8 mouse cellular contexts compared by ENCODE assay signal in the genomic region with DNA sequence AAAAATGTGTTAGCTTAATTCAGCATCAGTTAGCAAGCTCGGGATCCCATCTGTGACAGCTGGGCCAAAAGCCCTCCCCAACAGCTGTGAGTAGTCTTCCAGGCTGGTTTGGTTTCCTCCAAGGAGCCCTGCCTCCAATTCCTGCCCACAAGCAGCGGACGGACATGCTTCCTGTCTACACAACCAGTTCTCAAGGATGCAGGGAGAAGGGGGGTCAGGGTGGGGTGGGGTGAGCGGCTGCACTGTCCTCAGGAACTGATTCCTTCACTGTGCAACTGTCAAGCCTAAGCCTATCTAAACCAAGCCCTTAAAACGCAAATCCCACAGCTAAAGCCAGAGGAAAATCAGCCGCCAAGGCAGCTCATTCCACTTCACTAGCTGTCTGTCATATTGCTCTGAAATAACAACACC. TPM values are rescaled to one million over a fixed set of nuclear protein-coding genes. Genes with fewer than 3 reads are reported as not detected.
DNase-seq lines count a peak whose midpoint lies in the region; ATAC-seq and TF ChIP-seq lines count a peak whose summit lies in the region.

No protein-coding gene starts in this region.

- H3K9ac ChIP-seq in embryonic facial prominence, embryonic 12.5 days = peak overlapping the region; percentile 92
- H3K9ac ChIP-seq in heart, embryonic 12.5 days = peak overlapping the region; percentile 96
- H3K9ac ChIP-seq in kidney, embryonic 16.5 days (replicated peaks; ENCODE audit: low read length) = peak overlapping the region; percentile 81

- H3K4me1 ChIP-seq in embryonic facial prominence, embryonic 12.5 days = peaks cover 15% of the 10 kb centered on the region
- peaks cover 30% of the 10 kb centered on the region for H3K4me1 ChIP-seq in heart, embryonic 12.5 days (replicated peaks)
- peaks cover 15% of the 10 kb centered on the region for H3K4me1 ChIP-seq in kidney, embryonic 16.5 days (ENCODE audit: insufficient read depth, low read length)

- peak overlapping the region; percentile 51 for H3ac ChIP-seq in myocyte (ENCODE audit: control insufficient read depth, insufficient read length)

- ATAC-seq in embryonic facial prominence, embryonic 12.5 days (ENCODE audit: insufficient number of reproducible peaks, insufficient read depth, low FRiP score, low TSS enrichment) = no peak
- ATAC-seq in heart, embryonic 12.5 days (ENCODE audit: insufficient number of reproducible peaks, low FRiP score) = peak; percentile 12; the same call in 1 of the 2 replicates
- ATAC-seq in kidney, embryonic 16.5 days (ENCODE audit: low FRiP score, low TSS enrichment) = 0 out of 2 replicates have a peak, but pooled peaks have one; percentile 4

- peak overlapping the region; percentile 95 for H3K4me2 ChIP-seq in embryonic facial prominence, embryonic 12.5 days (replicated peaks)
- H3K4me2 ChIP-seq in heart, embryonic 12.5 days = peak overlapping the region; percentile 91
- H3K4me2 ChIP-seq in kidney, embryonic 16.5 days (replicated peaks; ENCODE audit: low read depth, low read length) = peak overlapping the region; percentile 79
- H3K4me2 ChIP-seq in myocyte (ENCODE audit: low read depth) = peak overlapping the region; percentile 78

- peaks cover 46% of the 10 kb centered on the region for H3K79me2 ChIP-seq in myocyte (ENCODE audit: control insufficient read depth, insufficient read depth)

- no peaks in the 10 kb centered on the region for H3K27me3 ChIP-seq in embryonic facial prominence, embryonic 12.5 days
- H3K27me3 ChIP-seq in heart, embryonic 12.5 days (replicated peaks) = no peaks in the 10 kb centered on the region
- H3K27me3 ChIP-seq in kidney, embryonic 16.5 days (ENCODE audit: insufficient read depth, low read length) = no peaks in the 10 kb centered on the region
- no peaks in the 10 kb centered on the region for H3K27me3 ChIP-seq in myocyte (ENCODE audit: control insufficient read depth, insufficient read depth, insufficient read length)

- H3K27ac ChIP-seq in embryonic facial prominence, embryonic 12.5 days = peak overlapping the region; percentile 83; the same call in 1 of the 2 replicates
- peak overlapping the region; percentile 87 for H3K27ac ChIP-seq in heart, embryonic 12.5 days (ENCODE audit: poor library complexity, severe bottlenecking)
- peak overlapping the region; percentile 87 for H3K27ac ChIP-seq in kidney, embryonic 16.5 days (ENCODE audit: low read length)

- DNase-seq in ovary, postnatal 36 days (ENCODE audit: low spot score) = peak; percentile 24
- no peak for DNase-seq in ovary, adult 18-20 months (ENCODE audit: low spot score)
- peak; percentile 50 for DNase-seq in liver
- peak; percentile 60 for DNase-seq in yolk sac, embryonic 10.5 days (ENCODE audit: low spot score)

- WGBS in embryonic facial prominence, embryonic 12.5 days = 5% methylated on average over 6 of the region's 6 CpGs
- WGBS in heart, embryonic 12.5 days = 2% methylated on average over 6 of the region's 6 CpGs
- WGBS in kidney, embryonic 16.5 days = 3% methylated on average over 6 of the region's 6 CpGs

- H3K4me3 ChIP-seq in embryonic facial prominence, embryonic 12.5 days = peak overlapping the region; percentile 96
- peak overlapping the region; percentile 87 for H3K4me3 ChIP-seq in heart, embryonic 12.5 days
- H3K4me3 ChIP-seq in kidney, embryonic 16.5 days (ENCODE audit: low read length) = peak overlapping the region; percentile 61
- peak overlapping the region; percentile 68 for H3K4me3 ChIP-seq in myocyte

- no peak for TF ChIP-seq POLR2A in myocyte (IDR thresholded peaks at IDR 0.05; ENCODE audit: insufficient read length, low read depth)

- H3K9me3 ChIP-seq in embryonic facial prominence, embryonic 12.5 days = no peaks in the 10 kb centered on the region
- no peaks in the 10 kb centered on the region for H3K9me3 ChIP-seq in heart, embryonic 12.5 days (replicated peaks)
- H3K9me3 ChIP-seq in kidney, embryonic 16.5 days (ENCODE audit: low read length) = no peaks in the 10 kb centered on the region

- H3K36me3 ChIP-seq in embryonic facial prominence, embryonic 12.5 days = peaks cover 12% of the 10 kb centered on the region; the same call in 1 of the 2 replicates
- H3K36me3 ChIP-seq in heart, embryonic 12.5 days = peaks cover 14% of the 10 kb centered on the region
- H3K36me3 ChIP-seq in kidney, embryonic 16.5 days (ENCODE audit: insufficient read depth, low read length) = no peaks in the 10 kb centered on the region
- H3K36me3 ChIP-seq in myocyte (ENCODE audit: control insufficient read depth, insufficient read depth) = peaks cover 5% of the 10 kb centered on the region

TF ChIP-seq in myocyte, 11 proteins besides CTCF, POLR2A, EP300 and RAD21:
- no peak for TF ChIP-seq USF1 (IDR thresholded peaks at IDR 0.05; ENCODE audit: low read depth)
- TF ChIP-seq MAX (IDR thresholded peaks at IDR 0.05; ENCODE audit: low read depth) = no peak
- TF ChIP-seq MYOD1 (IDR thresholded peaks at IDR 0.05; ENCODE audit: control insufficient read depth in 1 of 3, insufficient read length in 2 of 3, low read depth in 2 of 3) = peak; percentile 85 to 91 (median 89)
- peak; percentile 66 for TF ChIP-seq TCF3 (IDR thresholded peaks at IDR 0.05; ENCODE audit: insufficient read length, low read depth)
- TF ChIP-seq E2F4 (IDR thresholded peaks at IDR 0.05; ENCODE audit: insufficient read depth) = no peak
- TF ChIP-seq REST (IDR thresholded peaks at IDR 0.05; ENCODE audit: insufficient read depth, insufficient read length) = no peak
- peak; percentile 82 for TF ChIP-seq TCF12 (IDR thresholded peaks at IDR 0.05; ENCODE audit: insufficient read depth, poor library complexity, severe bottlenecking)
- TF ChIP-seq SRF (IDR thresholded peaks at IDR 0.05; ENCODE audit: control insufficient read depth, insufficient read length, low read depth) = no peak
- peak; percentile 70 to 94 (median 93) for TF ChIP-seq MYOG (IDR thresholded peaks at IDR 0.05; ENCODE audit: control insufficient read depth in 1 of 3, insufficient read depth in 1 of 3, insufficient read length in 2 of 3, low read depth in 2 of 3)
- TF ChIP-seq CEBPB (IDR thresholded peaks at IDR 0.05; ENCODE audit: insufficient read depth, poor library complexity, severe bottlenecking) = no peak
- no peak for TF ChIP-seq POLR2AphosphoS2 (IDR thresholded peaks at IDR 0.05; ENCODE audit: insufficient read length, low read depth)

RNA-seq across cellular contexts. Expression of a gene that starts 24.0 kb away (rescaled TPM):
- 196 and 197 TPM in 2 replicates for polyA plus RNA-seq in embryonic facial prominence, embryonic 12.5 days (2016; fragmentation: Nextera tagmentation; extraction: Ambion mirVana)
- polyA plus RNA-seq in heart, embryonic 12.5 days (2016; fragmentation: Nextera tagmentation; extraction: Ambion mirVana) = 133 and 143 TPM in 2 replicates
- 205 and 210 TPM in 2 replicates for polyA plus RNA-seq in kidney, embryonic 16.5 days (2015; fragmentation: Nextera tagmentation; extraction: Ambion mirVana)
- 119 TPM for polyA plus RNA-seq in myocyte (2012; fragmentation: generic; extraction: Trizol)

RNA-seq across cellular contexts. Expression of a gene that starts 51.0 kb away (rescaled TPM):
- polyA plus RNA-seq in embryonic facial prominence, embryonic 12.5 days (2016; fragmentation: Nextera tagmentation; extraction: Ambion mirVana) = 34.2 and 38.8 TPM in 2 replicates
- 48.1 and 50.0 TPM in 2 replicates for polyA plus RNA-seq in heart, embryonic 12.5 days (2016; fragmentation: Nextera tagmentation; extraction: Ambion mirVana)
- 98.3 and 108 TPM in 2 replicates for polyA plus RNA-seq in kidney, embryonic 16.5 days (2015; fragmentation: Nextera tagmentation; extraction: Ambion mirVana)
- polyA plus RNA-seq in myocyte (2012; fragmentation: generic; extraction: Trizol) = 37.8 TPM
